Mouse (Mus musculus) G1E (cell line): ENCODE data around the gene Fam129a.

ENCODE experiments used
- CTCF ChIP-seq: IDR thresholded peaks from 2 replicates; pipeline ENCODE4 v1.5.1; 2012; ENCODE audit warnings: low read depth, low read length, inconsistent platforms, mixed read lengths
- GATA1 ChIP-seq: IDR thresholded peaks from 2 replicates; pipeline ENCODE4 v1.6.1; 2012; ENCODE audit warnings: borderline replicate concordance, low read length, inconsistent platforms, mixed read lengths
- GATA2 ChIP-seq: IDR thresholded peaks from 2 replicates; pipeline ENCODE4 v1.6.1; 2012; ENCODE audit warnings: low read depth, low read length, inconsistent platforms, borderline replicate concordance

DNA sequence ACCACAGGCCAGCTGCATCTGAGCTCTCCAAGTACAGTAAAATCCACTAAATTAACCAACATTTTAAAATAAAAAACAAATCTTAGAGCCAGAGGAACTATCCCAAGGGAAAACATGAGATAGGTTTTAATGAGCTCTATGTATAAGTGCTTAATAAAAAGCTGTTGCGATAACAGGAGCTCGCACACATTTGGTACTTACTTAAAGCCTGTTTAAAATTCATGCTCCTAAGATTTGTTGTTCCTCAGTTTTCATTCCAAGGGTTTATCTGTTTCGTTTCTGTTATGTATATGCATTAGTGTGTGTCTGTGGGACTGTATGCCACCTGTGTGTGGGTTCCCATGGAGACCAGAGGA lies 135.4 kb downstream of the Fam129a start:
- no peak for TF ChIP-seq CTCF
- TF ChIP-seq GATA2 = no peak
- TF ChIP-seq GATA1 = no peak
